Mouse (Mus musculus) lung, embryonic 14.5 days (tissue): ENCODE measurements at regions not wholly inside any gene's neighbourhood (a gene's known extent, or its start where the extent isn't known, plus 50 kb on each side); places are given as distances from the start of the nearest gene placed in this dataset.

Source experiments
- ATAC-seq: fragments of 200-750 bp; cut with Nextera tagmentation; 2 replicates; pipeline ENCODE4 v1.8.0; 2017; ENCODE audit warnings: mild to moderate bottlenecking, moderate TSS enrichment, moderate library complexity; ENCODE audit not compliant: insufficient read depth
- DNase-seq: peaks from one replicate; pipeline ENCODE4 v3.0.0-alpha.2; 2015
- H3K27ac ChIP-seq: fragments of 300-500 bp; sonication (generic); 2 replicates; pipeline ENCODE4 v1.5.1; 2014; ENCODE audit warnings: low read depth, mild to moderate bottlenecking, moderate library complexity
- H3K27me3 ChIP-seq: fragments of 300-500 bp; sonication (generic); 2 replicates; pipeline ENCODE4 v1.6.1; 2014; ENCODE audit warnings: low read length, control low read depth; ENCODE audit not compliant: insufficient read depth
- H3K36me3 ChIP-seq: fragments of 300-500 bp; sonication (generic); 2 replicates; pipeline ENCODE4 v1.6.1; 2014; ENCODE audit warnings: control low read depth; ENCODE audit not compliant: insufficient read depth
- H3K4me1 ChIP-seq: fragments of 300-500 bp; sonication (generic); 2 replicates; pipeline ENCODE4 v1.6.1; 2014; ENCODE audit warnings: antibody characterized with exemption, control low read depth; ENCODE audit not compliant: insufficient read depth
- H3K4me2 ChIP-seq: fragments of 300-500 bp; sonication (generic); 2 replicates; pipeline ENCODE4 v1.6.1; 2014; ENCODE audit warnings: mild to moderate bottlenecking
- H3K4me3 ChIP-seq: fragments of 300-500 bp; sonication (generic); 2 replicates; pipeline ENCODE4 v1.5.1; 2014; ENCODE audit warnings: low read depth, low read length
- H3K9ac ChIP-seq: fragments of 300-500 bp; sonication (generic); 2 replicates; pipeline ENCODE4 v1.6.1; 2014
- H3K9me3 ChIP-seq: fragments of 300-500 bp; sonication (generic); 2 replicates; pipeline ENCODE4 v1.6.1; 2016; ENCODE audit warnings: low read depth, low read length, control low read depth
- CTCF ChIP-seq: IDR thresholded peaks from 2 replicates; pipeline ENCODE4 v1.5.1; 2016; ENCODE audit warnings: antibody characterized with exemption, low read depth
- WGBS: fragments of 180-500 bp; shearing (Covaris S2); extraction: QIAGEN DNeasy Blood & Tissue Kit; methylation state at CpG from one replicate; pipeline ENCODE4 v1.1.7; 2014; 5-methylcytosine and 5-hydroxymethylcytosine counted together

GRCm38 (mm10) chr15:71358189-71358790 lies 2476.1 kb upstream of the Gm6569 start:
- Histone ChIP-seq H3K27ac (no peak overlapping the region), H3K27me3 (no peaks in the 10 kb centered on the region), H3K9ac (no peak overlapping the region), H3K4me2 (no peak overlapping the region), H3K36me3 (no peaks in the 10 kb centered on the region), H3K4me3 (no peak overlapping the region), H3K9me3 (no peaks in the 10 kb centered on the region), H3K4me1 (no peaks in the 10 kb centered on the region)
- WGBS = 64% methylated on average over 4 of the region's 4 CpGs
- DNase-seq (no peak), ATAC-seq (no peak)
- TF ChIP-seq CTCF = no peak

GRCm38 (mm10) chr15:71375775-71376174 lies 2458.6 kb upstream of the Gm6569 start:
- H3K9ac ChIP-seq = no peak overlapping the region
- WGBS = 40% methylated on average over 3 of the region's 3 CpGs
- DNase-seq = peak; percentile 46
- no peaks in the 10 kb centered on the region for H3K9me3 ChIP-seq
- no peak overlapping the region for H3K4me3 ChIP-seq
- H3K4me2 ChIP-seq = no peak overlapping the region
- no peaks in the 10 kb centered on the region for H3K36me3 ChIP-seq
- no peak for ATAC-seq
- TF ChIP-seq CTCF = peak; percentile 18; the same call in 1 of the 2 replicates
- H3K27me3 ChIP-seq = no peaks in the 10 kb centered on the region
- no peaks in the 10 kb centered on the region for H3K4me1 ChIP-seq
- H3K27ac ChIP-seq = no peak overlapping the region
